Mouse (Mus musculus) liver, adult 2 months (tissue): ENCODE data around the gene Duox1.

Experiments
- CTCF ChIP-seq: fragments of 200-500 bp; IDR thresholded peaks from 2 replicates; pipeline ENCODE4 v1.5.1; 2011; ENCODE audit warnings: low read depth, low read length, control low read depth
- POLR2A ChIP-seq: fragments of 200-500 bp; IDR thresholded peaks from 2 replicates; pipeline ENCODE4 v1.6.1; 2011; ENCODE audit warnings: low read length, control low read depth; ENCODE audit not compliant: insufficient read depth; ENCODE audit errors: extremely low read depth

DNA sequence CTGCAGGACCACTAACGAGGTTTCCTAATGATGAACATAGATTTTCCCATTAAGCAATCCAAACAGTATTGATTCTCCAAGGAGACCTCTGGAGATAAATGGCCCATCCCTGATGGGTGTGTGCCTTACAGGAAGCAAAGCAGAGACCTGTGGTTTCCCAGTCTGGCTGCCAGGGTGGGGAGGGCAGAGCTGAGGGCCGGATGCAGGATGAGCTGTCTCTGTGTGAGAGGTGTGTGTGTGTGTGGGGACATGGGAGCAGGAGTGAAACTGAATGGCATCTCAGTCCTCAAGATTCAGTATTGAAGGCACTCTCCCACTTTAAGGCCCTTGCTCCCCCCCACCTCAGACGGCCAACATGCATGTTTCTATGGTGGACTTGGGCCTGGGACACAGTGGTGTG lies 40.7 kb downstream of the Duox1 start:
- TF ChIP-seq CTCF, result no peak
- no peak for TF ChIP-seq POLR2A
